Mouse (Mus musculus): ENCODE measurements around the gene Gm3685.
"Not testable (repeated sequence)": the region's sequence is repeated elsewhere in the genome, so short reads cannot be mapped to it uniquely, and the experiment has no call there.

Gm3685 gene

GRCm38 (mm10) chr14:7044870-7045269, at the start of gene Gm3685:
Gene Gm3685 (minus strand): TSS chr14:7044970.
- DNase-seq: not testable (repeated sequence)

DNA sequence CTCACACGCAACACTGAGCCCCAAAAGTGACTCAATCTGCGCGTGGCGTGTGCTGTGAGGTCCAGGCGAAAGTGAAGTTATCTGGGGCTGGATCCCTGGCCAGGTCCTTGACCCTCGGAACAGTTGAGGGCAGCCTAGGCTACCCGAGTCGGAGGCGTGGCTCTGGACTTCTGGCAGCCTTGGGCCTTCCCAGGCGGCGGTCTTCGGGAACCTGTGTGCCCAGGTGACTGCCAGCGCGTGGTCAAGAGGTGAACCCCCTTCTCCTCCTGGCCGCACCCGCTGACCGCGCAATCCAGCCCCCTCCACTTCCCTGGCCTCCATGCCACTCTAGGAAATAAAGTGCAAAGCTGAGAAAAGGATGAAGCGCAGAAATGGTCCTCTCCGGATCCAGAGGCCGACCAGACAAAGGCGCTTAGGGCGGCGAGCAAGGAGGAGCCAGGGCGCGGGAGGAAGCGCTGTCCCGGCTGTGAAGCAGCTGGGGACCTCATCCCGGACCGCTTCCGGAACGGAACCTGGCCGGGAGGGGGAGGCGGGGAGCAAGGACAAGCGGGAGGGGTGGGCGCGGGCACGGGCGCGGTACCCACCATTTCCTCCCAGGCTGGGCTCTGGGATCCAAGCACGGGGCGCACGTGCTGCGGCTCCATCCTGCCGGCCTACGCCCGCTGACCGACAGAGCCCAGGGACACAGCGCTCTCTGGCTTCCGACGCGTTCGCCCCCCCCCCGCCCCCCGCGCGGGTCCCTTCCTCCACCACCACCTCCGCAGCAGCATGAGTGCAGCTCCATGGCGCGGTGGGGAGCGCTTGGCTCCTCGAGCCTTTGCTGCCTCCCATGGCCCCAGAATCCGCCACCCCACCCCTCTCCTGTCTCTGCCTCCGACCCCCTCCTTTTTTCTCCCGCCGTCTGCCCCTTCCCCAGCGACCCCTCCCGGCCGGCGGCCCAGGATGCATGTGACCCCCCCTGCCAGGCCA, 17.7 kb downstream of the Gm3685 start, which contains the start of gene Gm10406:
Gene Gm10406, minus strand, starts transcription at position 669 of the 969 bp plus-strand sequence.
- DNase-seq: peak; percentile 38

GRCm38 (mm10) chr14:7026274-7026673, 18.5 kb downstream of the Gm3685 start:
- not testable (repeated sequence) for DNase-seq
